Mouse (Mus musculus): Measurements from ENCODE around the gene Trp53tg5.

DNA sequence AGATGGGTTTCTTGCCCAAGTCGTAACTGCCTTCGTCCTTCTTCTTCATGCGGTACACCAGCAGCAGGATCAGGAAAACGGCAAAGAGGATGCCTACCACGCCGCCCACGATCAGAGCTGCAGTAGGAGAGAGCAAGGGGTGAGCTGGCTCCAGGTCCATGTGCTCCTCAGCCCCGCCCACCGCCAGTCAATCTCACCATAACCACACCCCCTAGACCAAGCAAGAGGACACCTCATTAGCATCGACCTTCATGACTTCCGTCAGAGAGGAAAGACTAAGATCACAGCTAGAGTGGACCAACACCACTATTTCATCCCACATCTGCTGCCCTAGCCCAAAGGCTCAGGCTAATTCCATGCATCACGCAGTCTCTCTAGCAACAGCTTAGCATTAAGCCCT, 47.4 kb downstream of the Trp53tg5 start:
- TF ChIP-seq POLR2A (IDR thresholded peaks at IDR 0.05; ENCODE audit: insufficient read length, low read depth): no peak
- TF ChIP-seq TCF12 (IDR thresholded peaks at IDR 0.05; ENCODE audit: insufficient read depth, poor library complexity, severe bottlenecking): no peak
- TF ChIP-seq SRF (IDR thresholded peaks at IDR 0.05; ENCODE audit: control insufficient read depth, insufficient read length, low read depth): no peak
- no peak for TF ChIP-seq CEBPB (IDR thresholded peaks at IDR 0.05; ENCODE audit: insufficient read depth, poor library complexity, severe bottlenecking)
- TF ChIP-seq MAX (IDR thresholded peaks at IDR 0.05; ENCODE audit: low read depth): no peak
- TF ChIP-seq USF1 (IDR thresholded peaks at IDR 0.05; ENCODE audit: low read depth): no peak
- TF ChIP-seq TCF3 (IDR thresholded peaks at IDR 0.05; ENCODE audit: insufficient read length, low read depth): no peak
- TF ChIP-seq MYOG (IDR thresholded peaks at IDR 0.05; ENCODE audit: control insufficient read depth in 1 of 3, insufficient read depth in 1 of 3, insufficient read length in 2 of 3, low read depth in 2 of 3): no peak
- no peak for TF ChIP-seq E2F4 (IDR thresholded peaks at IDR 0.05; ENCODE audit: insufficient read depth)

Measured in myocyte (in vitro differentiated cells).